Mouse (Mus musculus) forebrain, embryonic 11.5 days (tissue): ENCODE measurements around the gene Hcrt. TPM values are rescaled to one million over a fixed set of nuclear protein-coding genes. Genes with fewer than 3 reads are reported as not detected.

ENCODE experiments used
- ATAC-seq: fragments of 200-750 bp; cut with Nextera tagmentation; replicated peaks from 2 replicates; pipeline ENCODE4 v1.8.0; 2017; ENCODE audit warnings: moderate TSS enrichment; ENCODE audit not compliant: low FRiP score
- DNase-seq: peaks from one replicate; pipeline ENCODE4 v3.0.0-alpha.2; 2017; ENCODE audit warnings: low spot score
- H3K27ac ChIP-seq: fragments of 300-500 bp; sonication (generic); 2 replicates; pipeline ENCODE4 v1.5.1; 2014; ENCODE audit warnings: low read depth, low read length
- H3K27me3 ChIP-seq: fragments of 300-500 bp; sonication (generic); 2 replicates; pipeline ENCODE4 v1.6.1; 2014; ENCODE audit warnings: mild to moderate bottlenecking, low read length, mixed read lengths; ENCODE audit not compliant: control insufficient read depth, insufficient read depth
- H3K36me3 ChIP-seq: fragments of 300-500 bp; sonication (generic); 2 replicates; pipeline ENCODE4 v1.6.1; 2014; ENCODE audit warnings: mild to moderate bottlenecking, low read length, moderate library complexity, mixed read lengths; ENCODE audit not compliant: control insufficient read depth, insufficient read depth
- H3K4me1 ChIP-seq: fragments of 300-500 bp; sonication (generic); replicated peaks from 2 replicates; pipeline ENCODE4 v1.6.1; 2014; ENCODE audit warnings: low read length, mixed read lengths; ENCODE audit not compliant: control insufficient read depth, insufficient read depth
- H3K4me2 ChIP-seq: fragments of 300-500 bp; sonication (generic); 2 replicates; pipeline ENCODE4 v1.6.1; 2014; ENCODE audit warnings: low read depth, mild to moderate bottlenecking, low read length, moderate library complexity, mixed read lengths; ENCODE audit not compliant: severe bottlenecking
- H3K4me3 ChIP-seq: fragments of 300-500 bp; sonication (generic); 2 replicates; pipeline ENCODE4 v1.5.1; 2014; ENCODE audit warnings: low read depth, low read length
- H3K9ac ChIP-seq: fragments of 300-500 bp; sonication (generic); 2 replicates; pipeline ENCODE4 v1.6.1; 2014; ENCODE audit warnings: low read length
- H3K9me3 ChIP-seq: fragments of 300-500 bp; sonication (generic); 2 replicates; pipeline ENCODE4 v1.6.1; 2016; ENCODE audit warnings: low read length, mixed read lengths; ENCODE audit not compliant: control insufficient read depth
- WGBS: fragments of 180-500 bp; shearing (Covaris S2); extraction: QIAGEN DNeasy Blood & Tissue Kit; methylation state at CpG from one replicate; pipeline ENCODE4 v1.1.7; 2014; 5-methylcytosine and 5-hydroxymethylcytosine counted together
- polyA plus RNA-seq: library from polyadenylated mRNA; unstranded; fragments of >200 nt; fragmentation: Nextera tagmentation; extraction: Ambion mirVana; gene quantifications from 2 replicates; pipeline ENCODE4 v1.2.1, GENCODE M21; 2014

Hcrt gene
- polyA plus RNA-seq, 1 experiment from 2014 or later = not detected

- Histone ChIP-seq H3K27me3 (no peaks in the 10 kb centered on the region), H3K4me1 (no peaks in the 10 kb centered on the region), H3K27ac (no peak overlapping the region), H3K9me3 (no peaks in the 10 kb centered on the region), H3K36me3 (no peaks in the 10 kb centered on the region), H3K4me2 (no peak overlapping the region), H3K4me3 (no peak overlapping the region), H3K9ac (no peak overlapping the region)
- 60% methylated on average over 25 of the region's 25 CpGs for WGBS
- DNase-seq (no peak), ATAC-seq (no peak)
Observed at GRCm38 (mm10) chr11:100749469-100749868, 13.3 kb downstream of the Hcrt start.

DNA sequence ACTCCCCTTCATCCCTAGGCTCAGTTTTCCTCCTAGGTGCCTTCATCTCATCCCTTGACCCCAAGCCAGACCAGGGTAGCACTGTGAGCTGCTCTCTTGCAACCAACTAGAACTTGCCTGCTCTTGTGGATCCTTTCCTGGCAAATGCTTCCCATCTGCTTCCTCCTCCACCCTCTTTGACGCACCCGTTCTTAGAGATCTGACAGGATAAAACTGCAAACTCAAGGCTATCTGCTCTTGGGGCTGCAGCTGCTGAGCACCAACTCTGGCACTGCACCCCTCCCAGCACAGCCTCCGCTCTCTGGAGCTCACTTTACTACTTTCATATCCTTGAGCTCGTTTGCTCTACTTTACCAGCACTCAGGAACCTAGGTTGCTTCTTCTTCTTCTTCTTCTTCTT, 14.1 kb downstream of the Hcrt start:
- no peak for DNase-seq

GRCm38 (mm10) chr11:100747114-100747513, 15.6 kb downstream of the Hcrt start:
- Histone ChIP-seq H3K4me3 (no peak overlapping the region), H3K4me2 (no peak overlapping the region), H3K27ac (no peak overlapping the region), H3K9me3 (no peaks in the 10 kb centered on the region), H3K9ac (no peak overlapping the region), H3K4me1 (no peaks in the 10 kb centered on the region), H3K27me3 (no peaks in the 10 kb centered on the region), H3K36me3 (no peaks in the 10 kb centered on the region)
- WGBS = 70% methylated on average over 5 of the region's 5 CpGs
- DNase-seq (no peak), ATAC-seq (no peak)

More for the DNA sequence above, 14.1 kb downstream of the Hcrt start:
- Histone ChIP-seq H3K9me3 (no peaks in the 10 kb centered on the region), H3K9ac (no peak overlapping the region), H3K27me3 (no peaks in the 10 kb centered on the region), H3K4me3 (no peak overlapping the region), H3K27ac (no peak overlapping the region), H3K36me3 (no peaks in the 10 kb centered on the region), H3K4me1 (no peaks in the 10 kb centered on the region), H3K4me2 (no peak overlapping the region)
- 84% methylated on average over 4 of the region's 4 CpGs for WGBS
- no peak for ATAC-seq

GRCm38 (mm10) chr11:100746546-100746945, 16.2 kb downstream of the Hcrt start:
- H3K36me3 ChIP-seq = no peaks in the 10 kb centered on the region
- no peak overlapping the region for H3K27ac ChIP-seq
- no peak overlapping the region for H3K9ac ChIP-seq
- H3K4me3 ChIP-seq = no peak overlapping the region
- 90% methylated on average over 10 of the region's 10 CpGs for WGBS
- no peaks in the 10 kb centered on the region for H3K9me3 ChIP-seq
- DNase-seq = no peak
- no peaks in the 10 kb centered on the region for H3K27me3 ChIP-seq
- no peaks in the 10 kb centered on the region for H3K4me1 ChIP-seq
- H3K4me2 ChIP-seq = no peak overlapping the region
- ATAC-seq = no peak

DNA sequence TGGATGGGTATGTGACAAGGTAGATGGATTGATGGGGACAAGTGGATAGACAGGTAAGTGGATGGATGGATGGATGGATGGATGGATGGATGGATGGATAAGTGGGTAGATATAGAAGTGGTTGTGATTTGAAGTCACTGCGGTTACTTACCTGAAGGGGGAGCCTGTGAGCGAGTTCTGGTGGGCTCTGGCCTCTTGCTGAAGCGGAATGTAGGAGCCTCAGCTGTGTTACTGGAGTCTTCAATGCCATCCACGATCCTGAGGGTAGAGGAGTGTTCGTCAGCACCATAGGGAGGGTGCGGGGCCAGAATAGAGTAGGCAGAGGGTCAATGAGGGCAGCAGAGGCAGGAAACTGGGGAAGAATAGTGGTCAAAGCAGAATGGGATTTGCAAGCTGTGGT, 17.6 kb downstream of the Hcrt start:
- no peak overlapping the region for H3K9ac ChIP-seq
- ATAC-seq (no peak), DNase-seq (peak; percentile 70)
- WGBS = 14% methylated on average over 6 of the region's 6 CpGs
- no peak overlapping the region for H3K4me2 ChIP-seq
- no peaks in the 10 kb centered on the region for H3K27me3 ChIP-seq
- H3K4me1 ChIP-seq = no peaks in the 10 kb centered on the region
- H3K36me3 ChIP-seq = no peaks in the 10 kb centered on the region
- no peaks in the 10 kb centered on the region for H3K9me3 ChIP-seq
- no peak overlapping the region for H3K4me3 ChIP-seq
- no peak overlapping the region for H3K27ac ChIP-seq

DNA sequence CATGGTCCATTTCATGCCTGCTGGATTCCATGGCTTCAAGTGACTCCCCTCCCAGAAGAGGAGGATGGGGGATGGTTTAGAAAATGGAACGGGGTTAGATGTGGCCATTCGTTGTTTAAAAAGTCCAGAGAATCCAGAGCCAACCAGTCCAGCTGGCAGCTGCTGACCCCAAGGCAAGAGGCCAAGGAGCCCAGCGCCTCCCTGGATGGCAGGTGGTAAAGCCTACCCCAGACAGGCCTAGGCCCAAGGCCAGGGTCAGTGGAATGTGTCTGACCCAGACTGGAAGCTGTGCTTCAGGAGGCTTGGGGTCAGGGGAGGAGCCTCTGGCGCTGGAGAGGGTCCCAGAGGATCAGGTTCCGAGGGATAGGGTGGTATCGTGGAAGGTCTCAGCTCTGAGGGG, 21.4 kb downstream of the Hcrt start:
- H3K27ac ChIP-seq = no peak overlapping the region
- no peaks in the 10 kb centered on the region for H3K9me3 ChIP-seq
- no peak overlapping the region for H3K9ac ChIP-seq
- ATAC-seq (no peak), DNase-seq (no peak)
- H3K4me2 ChIP-seq = no peak overlapping the region
- H3K36me3 ChIP-seq = no peaks in the 10 kb centered on the region
- no peaks in the 10 kb centered on the region for H3K27me3 ChIP-seq
- no peaks in the 10 kb centered on the region; the same call in 1 of the 2 replicates for H3K4me1 ChIP-seq
- H3K4me3 ChIP-seq = no peak overlapping the region
- 76% methylated on average over 6 of the region's 6 CpGs for WGBS

DNA sequence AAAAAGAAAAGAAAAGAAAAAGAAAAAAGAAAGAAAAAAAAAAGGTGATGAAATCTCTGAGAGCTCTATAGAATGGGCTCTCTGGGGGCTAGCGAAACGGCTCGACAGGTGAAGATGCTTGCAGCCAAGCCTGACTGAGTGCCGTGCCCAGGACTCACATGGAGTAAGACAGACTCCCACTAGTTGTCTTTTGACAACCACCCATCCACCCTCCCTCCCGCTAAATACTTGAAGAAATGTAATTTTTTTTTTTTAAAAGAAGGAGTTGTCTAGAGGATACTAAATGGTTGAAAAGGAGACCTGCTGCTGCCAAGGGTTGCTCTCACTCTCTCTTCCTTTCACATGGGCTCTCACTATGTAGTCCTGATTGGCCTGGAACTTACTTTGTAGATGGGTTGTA, 24.0 kb downstream of the Hcrt start:
- H3K9ac ChIP-seq = peak overlapping the region; percentile 84; the same call in 1 of the 2 replicates
- peak overlapping the region; percentile 51 for H3K4me2 ChIP-seq

GRCm38 (mm10) chr11:100738066-100738604, 24.6 kb downstream of the Hcrt start, which contains the start of gene Rab5c:
Gene Rab5c, minus strand, starts transcription at chr11:100738215.
- ATAC-seq = peak; percentile 99

More for the DNA sequence above, 24.0 kb downstream of the Hcrt start:
- no peaks in the 10 kb centered on the region for H3K27me3 ChIP-seq
- H3K4me3 ChIP-seq = peak overlapping the region; percentile 98
- 22% methylated on average over 5 of the region's 5 CpGs for WGBS
- no peaks in the 10 kb centered on the region; the same call in 1 of the 2 replicates for H3K4me1 ChIP-seq
- no peak for DNase-seq
- ATAC-seq = no peak
- no peaks in the 10 kb centered on the region for H3K9me3 ChIP-seq
- H3K27ac ChIP-seq = no peak overlapping the region
- H3K36me3 ChIP-seq = no peaks in the 10 kb centered on the region

GRCm38 (mm10) chr11:100737105-100737733, 25.5 kb downstream of the Hcrt start:
- Histone ChIP-seq H3K4me2 (peak overlapping the region; percentile 90), H3K9me3 (no peaks in the 10 kb centered on the region), H3K36me3 (no peaks in the 10 kb centered on the region), H3K27ac (no peak overlapping the region), H3K9ac (peak overlapping the region; percentile 84), H3K4me1 (no peaks in the 10 kb centered on the region; the same call in 1 of the 2 replicates), H3K27me3 (no peaks in the 10 kb centered on the region), H3K4me3 (peak overlapping the region; percentile 98)
- ATAC-seq = no peak
- no peak for DNase-seq
- WGBS = 3% methylated on average over 13 of the region's 13 CpGs

More at GRCm38 (mm10) chr11:100738066-100738604, 24.6 kb downstream of the Hcrt start, which contains the start of gene Rab5c:
- no peaks in the 10 kb centered on the region for H3K36me3 ChIP-seq
- H3K4me3 ChIP-seq = peak within 1 kb of the TSS; percentile 98
- H3K4me2 ChIP-seq = peak within 1 kb of the TSS; percentile 90
- H3K27ac ChIP-seq = no peak within 1 kb of the TSS
- DNase-seq = peak; percentile 99
- H3K27me3 ChIP-seq = no peaks in the 10 kb centered on the region
- H3K4me1 ChIP-seq = no peaks in the 10 kb centered on the region; the same call in 1 of the 2 replicates
- peak within 1 kb of the TSS; percentile 84 for H3K9ac ChIP-seq
- under 1% methylated on average over 39 of the region's 39 CpGs for WGBS
- H3K9me3 ChIP-seq = no peaks in the 10 kb centered on the region
